Mouse (Mus musculus): ENCODE measurements around the gene Enpp4.

GRCm38 (mm10) chr17:44155204-44155603, 49.6 kb upstream of the Enpp4 start:
- TF ChIP-seq CTCF (IDR thresholded peaks at IDR 0.05; ENCODE audit: borderline replicate concordance, control insufficient read depth, extremely low read depth, insufficient read depth, low read length, poor library complexity) (no peak), POLR2A (IDR thresholded peaks at IDR 0.05; ENCODE audit: control insufficient read depth, extremely low read depth, insufficient read depth, low read length, poor library complexity) (no peak)
